Comparison of ENCODE assay signal across 12 mouse cellular contexts in genomic region chr14:26557581-26557980, GRCm38 (mm10). TPM values are rescaled to one million over a fixed set of nuclear protein-coding genes. Genes with fewer than 3 reads are reported as not detected.
A peak's percentile ranks its signal among the peaks of the same experiment; 100 is the strongest.
DNase-seq lines count a peak whose midpoint lies in the region; ATAC-seq lines count a peak whose summit lies in the region.
"Had no signal": no experiment of that assay in that cellular context is flagged by ENCODE, and none has a peak within 500 bp of the region (broad histone marks: within the 10 kb centered on the region; RNA-seq: fewer than 3 reads in every experiment).

No protein-coding gene starts in this region.

- peak; percentile 13 to 59 for DNase-seq in adrenal gland, adult (ENCODE audit: inconsistent age in 2 of 2, low spot score in 1 of 2)
- no peak for DNase-seq in adrenal gland, postnatal 25 days
- peak; percentile 32 for DNase-seq in lung, postnatal 10 days
- no peak for DNase-seq in lung, postnatal 25 days (ENCODE audit: low spot score)
- DNase-seq in kidney, postnatal 25 days, result peak; percentile 47 to 54
- DNase-seq in midbrain, embryonic 11.5 days (ENCODE audit: low spot score, missing footprints), result no peak
- no peak for DNase-seq in gastrocnemius, postnatal 36 days
- DNase-seq: liver, embryonic 13.5 days had no signal

- no peak overlapping the region for H3K9ac ChIP-seq in midbrain, embryonic 11.5 days (ENCODE audit: low read length)
- H3K9ac ChIP-seq in midbrain, embryonic 13.5 days (replicated peaks), result no peak overlapping the region
- H3K9ac ChIP-seq: liver, embryonic 13.5 days; stomach, embryonic 15.5 days had no signal

- 77% methylated on average over 1 of the region's 1 CpGs for WGBS in midbrain, embryonic 11.5 days
- 79% methylated on average over 1 of the region's 1 CpGs for WGBS in midbrain, embryonic 13.5 days

- ATAC-seq in midbrain, embryonic 11.5 days (ENCODE audit: low FRiP score), result no peak
- ATAC-seq in midbrain, embryonic 13.5 days, result no peak
- ATAC-seq: hindbrain, postnatal 0 days had no signal

- no peaks in the 10 kb centered on the region for H3K36me3 ChIP-seq in midbrain, embryonic 11.5 days (ENCODE audit: control insufficient read depth, insufficient read depth, low read length)
- no peaks in the 10 kb centered on the region for H3K36me3 ChIP-seq in midbrain, embryonic 13.5 days
- H3K36me3 ChIP-seq: liver, embryonic 13.5 days; stomach, embryonic 15.5 days had no signal

- H3K4me3 ChIP-seq in midbrain, embryonic 11.5 days (ENCODE audit: low read depth, low read length), result no peak overlapping the region
- no peak overlapping the region for H3K4me3 ChIP-seq in midbrain, embryonic 13.5 days (replicated peaks)
- H3K4me3 ChIP-seq: liver, embryonic 13.5 days; megakaryocyte, embryonic 14.5 days; stomach, embryonic 15.5 days had no signal

- intact Hi-C loops in gastrocnemius, postnatal 36 days (cut with DNase I), result no loop called here

- no peaks in the 10 kb centered on the region for H3K9me3 ChIP-seq in midbrain, embryonic 11.5 days (ENCODE audit: control insufficient read depth, low read length)
- 0 out of 2 replicates have a peak, but pooled peaks cover 5% of the 10 kb centered on the region for H3K9me3 ChIP-seq in midbrain, embryonic 13.5 days
- H3K9me3 ChIP-seq: liver, embryonic 13.5 days; stomach, embryonic 15.5 days had no signal

- H3K4me2 ChIP-seq in midbrain, embryonic 11.5 days, result no peak overlapping the region
- no peak overlapping the region for H3K4me2 ChIP-seq in midbrain, embryonic 13.5 days (replicated peaks)
- H3K4me2 ChIP-seq: liver, embryonic 13.5 days; stomach, embryonic 15.5 days had no signal

- H3K27me3 ChIP-seq in midbrain, embryonic 11.5 days (ENCODE audit: control insufficient read depth, insufficient read depth, low read length), result no peaks in the 10 kb centered on the region
- H3K27me3 ChIP-seq in midbrain, embryonic 13.5 days, result no peaks in the 10 kb centered on the region
- H3K27me3 ChIP-seq: liver, embryonic 13.5 days; stomach, embryonic 15.5 days had no signal

- H3K4me1 ChIP-seq in midbrain, embryonic 11.5 days (ENCODE audit: control insufficient read depth, insufficient read depth, low read length), result no peaks in the 10 kb centered on the region
- H3K4me1 ChIP-seq in midbrain, embryonic 13.5 days (replicated peaks), result no peaks in the 10 kb centered on the region

- H3K27ac ChIP-seq in midbrain, embryonic 11.5 days (ENCODE audit: low read depth, low read length), result no peak overlapping the region
- H3K27ac ChIP-seq in midbrain, embryonic 13.5 days, result no peak overlapping the region
- H3K27ac ChIP-seq: hindbrain, postnatal 0 days; liver, embryonic 13.5 days; stomach, embryonic 15.5 days had no signal

RNA-seq across cellular contexts. Expression of gene Dennd6a, which starts 16.1 kb away (rescaled TPM):
- total RNA-seq in adrenal gland, postnatal 25 days (2021), result 39.1 and 41.2 TPM in 2 replicates
- polyA plus RNA-seq in midbrain, embryonic 11.5 days (2014; fragmentation: Nextera tagmentation; extraction: Ambion mirVana), result 37.9 and 39.7 TPM in 2 replicates
- total RNA-seq in gastrocnemius, postnatal 36 days (2021), result 1 to 10 TPM; 7.3 to 7.4 TPM
- polyA plus RNA-seq in midbrain, embryonic 13.5 days (2015; fragmentation: Nextera tagmentation; extraction: Ambion mirVana), result 19.7 and 21.8 TPM in 2 replicates

RNA-seq across cellular contexts. Expression of gene Slmap, which starts 22.9 kb away (rescaled TPM):
- total RNA-seq in adrenal gland, postnatal 25 days (2021), result 85.2 and 92.0 TPM in 2 replicates
- 21.3 and 24.8 TPM in 2 replicates for polyA plus RNA-seq in midbrain, embryonic 11.5 days (2014; fragmentation: Nextera tagmentation; extraction: Ambion mirVana)
- 10 to 100 TPM; 73.2 to 87.8 TPM for total RNA-seq in gastrocnemius, postnatal 36 days (2021)
- 12.5 and 14.6 TPM in 2 replicates for polyA plus RNA-seq in midbrain, embryonic 13.5 days (2015; fragmentation: Nextera tagmentation; extraction: Ambion mirVana)

Comparison
In these comparisons a context has a peak if more than half of its experiments do, and no peak if none do; other contexts are left out.
1. DNase-seq: peak in adrenal gland, adult (2 of 2), lung, postnatal 10 days (single experiment) and kidney, postnatal 25 days (2 of 2); none in adrenal gland, postnatal 25 days (single experiment), lung, postnatal 25 days (single experiment), midbrain, embryonic 11.5 days (single experiment) and gastrocnemius, postnatal 36 days (0 of 2).